Mouse (Mus musculus) T-helper 1 cell (primary cell): ENCODE results near the gene Gm17949.

Experiments used
- in situ Hi-C: fragments of 300-600 bp; cut with MboI, MseI; formaldehyde crosslinking; loops from one replicate; pipeline ENCODE4 v1.15.1; 2025; ENCODE audit warnings: high pct_unique_total_duplicates

Gene Gm17949

GRCm38 (mm10) chr17:57011236-57012141, at the start of gene Gm17949, which contains the start of gene Gtf2f1:
Gm17949 (plus strand) TSS chr17:57011469.
Gtf2f1 (minus strand) TSS chr17:57011288.
- in situ Hi-C loops: no loop called here

GRCm38 (mm10) chr17:56961880-56962279, 49.4 kb upstream of the Gm17949 start:
- in situ Hi-C loops: no loop called here

DNA sequence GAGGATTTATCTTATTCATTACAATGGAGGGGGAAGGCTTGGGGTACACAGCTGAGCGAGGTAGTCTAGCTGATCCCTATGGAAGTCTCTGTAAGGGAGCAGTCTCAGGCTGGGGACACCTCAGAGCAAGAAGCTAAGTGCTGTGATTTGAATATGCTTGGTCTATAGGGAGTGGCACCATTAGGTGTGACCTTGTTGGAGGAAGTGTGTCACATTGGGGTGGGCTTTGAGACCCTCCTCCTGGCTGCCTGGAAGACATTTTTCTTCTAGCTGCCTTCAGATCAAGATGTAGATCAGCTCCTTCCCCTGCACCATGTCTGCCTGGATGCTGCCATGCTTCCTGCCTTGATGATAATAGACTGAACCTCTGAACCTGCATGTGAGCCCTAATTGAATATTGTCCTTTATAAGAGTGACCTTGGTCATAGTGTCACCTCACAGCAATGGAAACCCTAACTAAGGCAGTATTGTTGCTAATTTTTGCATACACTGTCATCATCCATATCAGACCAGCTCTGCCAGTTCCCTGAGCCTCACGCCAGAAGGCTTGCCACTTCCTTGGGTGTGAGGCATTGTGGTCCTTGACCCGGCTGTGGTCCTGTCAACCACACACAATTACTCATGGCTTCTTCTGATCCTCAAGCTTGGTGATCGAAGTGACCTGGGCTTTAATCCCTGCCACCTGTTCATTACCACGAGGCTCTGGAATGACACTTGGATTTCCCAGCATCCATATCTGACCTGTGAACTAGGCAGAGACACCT, 48.4 kb upstream of the Gm17949 start:
- in situ Hi-C loops: no loop called here

GRCm38 (mm10) chr17:56963646-56964045, 47.6 kb upstream of the Gm17949 start:
- in situ Hi-C loops: no loop called here

- in situ Hi-C loops: no loop called here
These were observed 41.9 kb upstream of the Gm17949 start for GRCm38 (mm10) chr17:56969321-56969720.

GRCm38 (mm10) chr17:56970081-56970480, 41.2 kb upstream of the Gm17949 start:
- in situ Hi-C loops: no loop called here

DNA sequence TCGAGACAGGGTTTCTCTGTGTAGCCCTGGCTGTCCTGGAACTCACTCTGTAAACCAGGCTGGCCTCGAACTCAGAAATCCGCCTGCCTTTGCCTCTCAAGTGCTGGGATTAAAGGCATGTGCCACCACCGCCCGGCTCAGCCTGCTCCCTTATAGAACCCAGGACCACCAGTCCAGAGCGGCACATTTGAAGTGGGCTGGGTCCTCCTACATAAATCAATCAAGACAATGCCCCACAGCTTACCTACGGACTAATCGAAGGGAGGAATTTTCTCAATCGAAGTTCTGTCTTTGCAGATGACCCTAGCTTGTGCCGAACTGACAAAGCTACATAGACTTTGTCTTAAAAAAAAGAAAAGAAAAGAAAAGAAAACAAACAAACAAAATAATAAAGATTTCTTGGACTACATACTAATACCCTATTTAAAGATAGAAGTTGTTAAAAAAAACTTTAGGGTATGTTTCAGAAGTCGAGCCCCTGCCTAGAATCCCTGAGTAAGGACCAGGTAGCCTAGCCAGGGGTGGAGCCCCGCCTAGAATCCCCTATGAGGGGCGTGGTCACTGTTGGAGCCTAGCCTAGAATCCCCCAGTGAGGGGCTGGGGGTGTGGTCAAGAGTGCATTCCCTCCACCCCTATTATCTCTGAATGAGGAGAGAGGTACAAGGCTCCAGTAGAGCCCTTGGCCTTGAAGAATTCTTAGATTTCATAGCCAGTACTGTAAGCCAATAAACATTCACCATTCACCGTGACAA, 37.1 kb upstream of the Gm17949 start:
- in situ Hi-C loops: no loop called here

GRCm38 (mm10) chr17:56974708-56975240, 36.5 kb upstream of the Gm17949 start:
- in situ Hi-C loops: loop anchor here (5.0 kb wide), 1 partner anchor 37 kb away; the partner anchor contains the start of gene Mllt1

GRCm38 (mm10) chr17:56975391-56975790, 35.9 kb upstream of the Gm17949 start:
- in situ Hi-C loops: loop anchor here (5.0 kb wide), 1 partner anchor 38 kb away; the partner anchor contains the start of gene Mllt1

- in situ Hi-C loops: loop anchor here (5.0 kb wide), 1 partner anchor 39 kb away; the partner anchor contains the start of gene Mllt1
These were observed 34.5 kb upstream of the Gm17949 start for GRCm38 (mm10) chr17:56976531-56977390.

- in situ Hi-C loops: loop anchor here (5.0 kb wide), 1 partner anchor 42 kb away; the partner anchor contains the start of gene Mllt1
These were observed 31.7 kb upstream of the Gm17949 start for GRCm38 (mm10) chr17:56979524-56979923.

GRCm38 (mm10) chr17:56981049-56981448, 30.2 kb upstream of the Gm17949 start:
- in situ Hi-C loops: no loop called here

DNA sequence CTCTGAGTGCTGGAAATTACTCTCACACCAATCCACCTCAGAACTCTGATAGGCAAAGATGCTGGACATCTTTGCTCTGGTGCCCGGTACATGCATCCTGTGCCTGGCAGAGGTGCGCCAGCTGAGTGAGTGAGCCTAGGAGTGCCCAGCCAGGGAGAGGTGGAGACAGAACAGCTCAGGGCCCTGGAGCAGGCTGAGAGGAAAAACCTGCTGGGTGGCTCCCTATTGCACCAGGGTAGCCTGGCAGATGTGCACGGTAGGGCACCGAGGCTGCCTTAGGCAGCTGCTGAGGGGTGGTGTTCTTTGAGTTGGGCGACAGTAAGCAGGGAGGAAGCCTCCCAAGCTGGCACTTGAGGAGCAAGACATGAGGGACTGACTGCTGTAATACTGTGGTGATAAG, 29.3 kb upstream of the Gm17949 start, which contains the start of gene Acer1:
Gene Acer1 (minus strand): TSS at position 114 of the 400 bp plus-strand sequence.
- in situ Hi-C loops: no loop called here

DNA sequence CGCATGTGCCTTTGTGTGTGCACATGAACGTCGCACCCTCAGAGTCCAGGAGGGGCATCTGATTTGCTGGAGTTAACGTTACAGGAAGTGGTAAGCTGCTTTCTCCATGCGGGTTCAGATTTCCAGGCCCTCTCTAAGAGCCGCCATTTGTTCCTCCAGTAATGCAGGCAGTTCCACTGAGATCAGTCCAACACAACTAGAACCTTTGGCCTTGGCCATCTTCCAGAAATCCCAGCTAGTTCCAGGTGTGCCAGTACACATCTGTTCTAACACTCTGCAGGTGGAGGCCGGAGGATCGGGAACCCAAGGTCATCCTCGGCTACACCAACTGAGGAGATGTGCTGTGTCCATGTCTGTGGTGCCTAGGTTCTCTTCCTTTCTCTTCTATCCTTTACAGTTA, 26.4 kb upstream of the Gm17949 start:
- in situ Hi-C loops: no loop called here

GRCm38 (mm10) chr17:56985656-56986055, 25.6 kb upstream of the Gm17949 start:
- in situ Hi-C loops: no loop called here

DNA sequence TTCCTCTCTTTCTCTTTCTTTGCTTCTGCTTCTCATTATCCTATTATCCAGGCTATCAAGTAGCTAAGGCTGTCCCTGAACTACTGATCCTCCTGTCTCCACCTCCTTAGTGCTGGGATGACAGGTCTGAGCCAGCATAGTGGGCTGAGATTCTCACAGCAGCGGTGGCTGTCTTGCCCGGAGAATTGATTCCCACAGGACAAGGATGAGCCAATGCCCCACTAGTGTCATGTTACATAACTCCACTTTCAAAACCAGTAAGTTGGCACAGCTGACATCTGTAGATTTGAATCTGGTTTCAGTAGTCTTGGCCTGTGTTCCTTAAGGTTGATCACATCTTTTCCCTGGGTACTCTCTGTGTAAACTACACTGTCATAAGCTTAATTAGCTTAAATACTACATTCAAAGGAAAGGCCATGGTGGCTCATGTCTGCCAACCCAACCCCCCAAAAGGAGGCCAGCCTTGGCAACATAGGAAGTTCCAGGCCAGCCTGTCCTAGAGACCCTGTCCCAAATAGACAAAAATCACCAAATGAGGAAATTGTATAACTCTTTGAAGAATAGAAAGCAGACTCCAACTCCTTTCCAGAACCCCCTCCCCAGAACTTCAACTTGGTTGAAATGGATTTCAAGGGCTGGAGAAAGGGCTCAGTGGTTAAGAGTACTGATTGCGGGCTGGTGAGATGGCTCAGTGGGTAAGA, 25.0 kb upstream of the Gm17949 start:
- in situ Hi-C loops: no loop called here

- in situ Hi-C loops: no loop called here
These were observed 22.8 kb upstream of the Gm17949 start for GRCm38 (mm10) chr17:56988441-56988840.

DNA sequence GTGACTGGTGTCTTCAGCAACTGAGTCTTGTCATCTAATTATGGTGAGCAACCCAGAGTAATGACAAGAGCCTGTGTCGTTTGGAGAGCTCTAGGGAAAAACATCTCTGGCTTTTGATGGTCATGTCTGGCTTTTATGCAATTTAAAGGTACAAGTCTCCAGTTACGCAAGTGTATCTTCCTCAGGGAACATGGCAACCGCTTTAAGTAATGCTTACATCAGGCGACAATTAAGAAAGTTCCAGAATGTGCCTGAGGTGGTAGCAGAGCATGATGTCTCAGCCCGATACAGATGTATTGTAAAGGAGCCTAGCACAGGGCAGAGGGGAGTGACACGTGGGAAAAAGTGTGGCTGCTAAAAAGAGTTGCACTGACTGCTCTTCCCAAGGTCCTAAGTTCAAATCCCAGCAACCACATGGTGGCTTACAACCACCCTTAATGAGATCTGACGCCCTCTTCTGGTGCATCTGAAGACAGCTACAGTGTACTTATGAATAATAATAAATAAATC, 22.3 kb upstream of the Gm17949 start:
- in situ Hi-C loops: no loop called here

GRCm38 (mm10) chr17:56989467-56990114, 21.7 kb upstream of the Gm17949 start:
- in situ Hi-C loops: loop anchor here (10.0 kb wide), 1 partner anchor 685 kb away; the partner anchor contains the start of genes Arrdc5 and Uhrf1
